Mouse (Mus musculus) spleen, adult 18-20 months (tissue): ENCODE data around the gene Cd209e.
A peak's percentile ranks its signal among the peaks of the same experiment; 100 is the strongest.
"Not testable (repeated sequence)": the region's sequence is repeated elsewhere in the genome, so short reads cannot be mapped to it uniquely, and the experiment has no call there.

Experiments
- DNase-seq, 2 experiments: peaks; one replicate each; pipeline ENCODE4 v3.0.0; 2022; ENCODE audit warnings: mixed read lengths in 2 of 2

The Cd209e gene

GRCm38 (mm10) chr8:3854209-3854608 lies at the start of gene Cd209e:
Gene Cd209e (minus strand): TSS chr8:3854309.
- DNase-seq, result no peak

- DNase-seq, result no peak
These were observed 24.3 kb upstream of the Cd209e start, which contains the start of gene Cd209d for GRCm38 (mm10) chr8:3878455-3878854. Gene Cd209d (minus strand): TSS chr8:3878555.

GRCm38 (mm10) chr8:3876121-3876520 lies 22.0 kb upstream of the Cd209e start:
- no peak for DNase-seq

- DNase-seq, result not testable (repeated sequence)
These were observed 8.6 kb upstream of the Cd209e start for GRCm38 (mm10) chr8:3862736-3863135.

- peak; percentile 3 to 30 for DNase-seq
These were observed 51.0 kb downstream of the Cd209e start for GRCm38 (mm10) chr8:3803091-3803490.
